Mouse (Mus musculus) layer of hippocampus, adult 18-20 months (tissue): Measurements from ENCODE around the gene Lst1. TPM values are rescaled to one million over a fixed set of nuclear protein-coding genes. Genes with fewer than 3 reads are reported as not detected.

Experiments
- DNase-seq, 2 experiments: peaks; one replicate each; pipeline ENCODE4 v3.0.0; 2022; ENCODE audit warnings: low spot score in 2 of 2
- total RNA-seq, 2 experiments: library from RNA; stranded (reverse); gene quantifications; 2 replicates each; pipeline ENCODE4 v1.2.3; 2021

The Lst1 gene
- total RNA-seq, 2 experiments from 2014 or later, result 5.5 to 6.7 TPM

GRCm38 (mm10) chr17:35209785-35210535, 21.7 kb upstream of the Lst1 start:
- DNase-seq, result no peak

GRCm38 (mm10) chr17:35205380-35205769, 17.1 kb upstream of the Lst1 start:
- no peak for DNase-seq

- DNase-seq, result no peak
These were observed 16.5 kb upstream of the Lst1 start, which contains the start of gene Lta for GRCm38 (mm10) chr17:35204494-35205379. TSS of gene Lta (minus strand) at chr17:35205351.

GRCm38 (mm10) chr17:35202442-35202841, 14.2 kb upstream of the Lst1 start:
- no peak for DNase-seq

GRCm38 (mm10) chr17:35201787-35202186, 13.5 kb upstream of the Lst1 start, which contains the start of gene Tnf:
TSS of gene Tnf (minus strand) at chr17:35202007.
- DNase-seq, result no peak

- no peak for DNase-seq
These were observed 12.9 kb upstream of the Lst1 start for GRCm38 (mm10) chr17:35201128-35201527.

GRCm38 (mm10) chr17:35200398-35200797, 12.2 kb upstream of the Lst1 start:
- no peak for DNase-seq

GRCm38 (mm10) chr17:35198946-35199345, 10.7 kb upstream of the Lst1 start:
- no peak for DNase-seq

GRCm38 (mm10) chr17:35198029-35198428, 9.8 kb upstream of the Lst1 start:
- DNase-seq, result no peak

GRCm38 (mm10) chr17:35197126-35197525, 8.9 kb upstream of the Lst1 start:
- no peak for DNase-seq

GRCm38 (mm10) chr17:35196321-35196641, 8.0 kb upstream of the Lst1 start:
- DNase-seq, result no peak

- DNase-seq, result peak; percentile 50 to 70
These were observed 7.5 kb upstream of the Lst1 start for GRCm38 (mm10) chr17:35195631-35196320.

- DNase-seq, result no peak
These were observed 6.8 kb upstream of the Lst1 start for GRCm38 (mm10) chr17:35194844-35195630.

GRCm38 (mm10) chr17:35193881-35194843, 5.9 kb upstream of the Lst1 start, which contains the start of gene Ltb:
TSS of gene Ltb (plus strand) at chr17:35194439.
- DNase-seq, result no peak

- DNase-seq, result no peak
These were observed 4.7 kb upstream of the Lst1 start for GRCm38 (mm10) chr17:35192924-35193323.

GRCm38 (mm10) chr17:35191723-35192122, 3.5 kb upstream of the Lst1 start:
- DNase-seq, result no peak

GRCm38 (mm10) chr17:35190096-35190495, 1.9 kb upstream of the Lst1 start:
- DNase-seq, result no peak

GRCm38 (mm10) chr17:35189186-35189585, 947 bp upstream of the Lst1 start:
- no peak for DNase-seq

- no peak for DNase-seq
These were observed 894 bp downstream of the Lst1 start for GRCm38 (mm10) chr17:35187345-35187744.

- DNase-seq, result no peak
These were observed 1.6 kb downstream of the Lst1 start for GRCm38 (mm10) chr17:35186681-35187080.
